Mouse (Mus musculus) liver, embryonic 16.5 days (tissue): ENCODE data around the gene Dmac2. TPM values are rescaled to one million over a fixed set of nuclear protein-coding genes. Genes with fewer than 3 reads are reported as not detected.

Source experiments
- ATAC-seq: fragments of 200-750 bp; cut with Nextera tagmentation; 2 replicates; pipeline ENCODE4 v1.8.0; 2017; ENCODE audit warnings: low read depth, mild to moderate bottlenecking, moderate number of reproducible peaks, moderate library complexity
- H3K27ac ChIP-seq: fragments of 300-500 bp; sonication (generic); 2 replicates; pipeline ENCODE4 v1.5.1; 2014; ENCODE audit warnings: mild to moderate bottlenecking, low read length
- H3K27me3 ChIP-seq: fragments of 300-500 bp; sonication (generic); 2 replicates; pipeline ENCODE4 v1.6.1; 2014; ENCODE audit warnings: low read depth, low read length, mixed read lengths; ENCODE audit not compliant: control insufficient read depth, insufficient read depth
- H3K36me3 ChIP-seq: fragments of 300-500 bp; sonication (generic); 2 replicates; pipeline ENCODE4 v1.6.1; 2014; ENCODE audit warnings: mild to moderate bottlenecking; ENCODE audit not compliant: control insufficient read depth, insufficient read depth
- H3K4me1 ChIP-seq: fragments of 300-500 bp; sonication (generic); 2 replicates; pipeline ENCODE4 v1.6.1; 2014; ENCODE audit warnings: low read depth, low read length, mixed read lengths; ENCODE audit not compliant: control insufficient read depth
- H3K4me2 ChIP-seq: fragments of 300-500 bp; sonication (generic); 2 replicates; pipeline ENCODE4 v1.6.1; 2014; ENCODE audit warnings: low read depth, low read length, mixed read lengths
- H3K4me3 ChIP-seq: fragments of 300-500 bp; sonication (generic); 2 replicates; pipeline ENCODE4 v1.5.1; 2014; ENCODE audit warnings: low read depth, mild to moderate bottlenecking, low read length
- H3K9ac ChIP-seq: fragments of 300-500 bp; sonication (generic); 2 replicates; pipeline ENCODE4 v1.6.1; 2014; ENCODE audit warnings: low read depth, low read length
- H3K9me3 ChIP-seq: fragments of 300-500 bp; sonication (generic); replicated peaks from 2 replicates; pipeline ENCODE4 v1.6.1; 2016; ENCODE audit warnings: low read length; ENCODE audit not compliant: control insufficient read depth
- WGBS: fragments of 180-500 bp; shearing (Covaris S2); extraction: QIAGEN DNeasy Blood & Tissue Kit; methylation state at CpG from one replicate; pipeline ENCODE4 v1.1.7; 2014; ENCODE audit not compliant: insufficient replicate concordance; 5-methylcytosine and 5-hydroxymethylcytosine counted together
- polyA plus RNA-seq: library from polyadenylated mRNA; unstranded; fragments of >200 nt; fragmentation: Nextera tagmentation; extraction: Ambion mirVana; gene quantifications from 2 replicates; pipeline ENCODE4 v1.2.1, GENCODE M21; 2015

Dmac2 gene
- polyA plus RNA-seq, 1 experiment from 2014 or later = 8.9 TPM

DNA sequence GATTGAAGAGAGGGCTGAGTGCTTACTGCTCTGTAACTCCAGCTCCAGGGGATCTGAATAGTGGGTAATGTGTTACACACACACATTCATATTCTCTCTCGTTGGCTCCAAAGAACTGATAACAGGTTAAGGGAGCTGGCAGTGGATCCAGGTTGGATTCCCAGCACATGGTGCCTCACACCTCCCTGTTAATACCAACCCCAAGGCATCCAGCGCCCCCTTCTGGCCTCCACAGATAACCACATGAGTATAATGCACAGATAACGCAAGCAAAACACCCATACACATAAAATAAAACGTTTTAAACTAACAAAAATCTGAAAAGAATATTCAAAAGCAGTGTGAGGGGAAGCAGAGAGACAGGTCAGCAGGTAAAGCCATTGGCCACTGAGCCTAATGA, 53.2 kb downstream of the Dmac2 start:
- H3K4me2 ChIP-seq = no peak overlapping the region

DNA sequence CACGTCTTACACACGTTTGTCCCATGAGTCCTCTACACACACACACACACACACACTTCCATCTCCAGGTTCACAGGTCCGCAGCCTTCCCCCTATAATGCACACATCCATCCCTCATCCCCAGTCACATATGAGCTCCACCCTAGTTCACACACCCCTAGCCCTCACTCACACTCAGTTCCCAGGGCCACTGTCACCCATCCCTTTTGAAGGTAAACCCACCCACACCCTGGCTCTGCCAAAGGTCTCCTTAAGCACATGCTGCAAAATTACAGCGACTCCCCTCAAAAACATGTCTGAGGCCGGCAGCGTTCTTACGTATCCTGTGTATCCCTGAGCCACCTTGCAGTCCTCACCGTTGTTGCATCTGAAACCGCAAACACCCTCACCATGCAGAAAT, 55.1 kb downstream of the Dmac2 start:
- H3K9ac ChIP-seq = no peak overlapping the region
- WGBS = 11% methylated on average over 9 of the region's 9 CpGs

More for the DNA sequence above, 53.2 kb downstream of the Dmac2 start:
- ATAC-seq = no peak
- H3K9ac ChIP-seq = no peak overlapping the region
- H3K36me3 ChIP-seq = no peaks in the 10 kb centered on the region; the same call in 1 of the 2 replicates
- no peak overlapping the region for H3K4me3 ChIP-seq
- peaks cover 22% of the 10 kb centered on the region for H3K27me3 ChIP-seq
- H3K4me1 ChIP-seq = peaks cover 9% of the 10 kb centered on the region
- 49% methylated on average over 4 of the region's 4 CpGs for WGBS
- no peak overlapping the region for H3K27ac ChIP-seq
- no peaks in the 10 kb centered on the region for H3K9me3 ChIP-seq

GRCm38 (mm10) chr7:25674719-25675300, 55.6 kb downstream of the Dmac2 start, which contains the start of gene Tmem91:
Gene Tmem91 (minus strand): TSS chr7:25675166.
- Histone ChIP-seq H3K4me2 (peak within 1 kb of the TSS; percentile 55), H3K27me3 (peaks cover 22% of the 10 kb centered on the region), H3K27ac (no peak within 1 kb of the TSS), H3K4me3 (peak within 1 kb of the TSS; percentile 43), H3K9me3 (no peaks in the 10 kb centered on the region), H3K9ac (no peak within 1 kb of the TSS), H3K4me1 (peaks cover 14% of the 10 kb centered on the region), H3K36me3 (no peaks in the 10 kb centered on the region)
- 1% methylated on average over 29 of the region's 29 CpGs for WGBS
- ATAC-seq = 0 out of 2 replicates have a peak, but pooled peaks have one; percentile 15

More for the DNA sequence above, 55.1 kb downstream of the Dmac2 start:
- peaks cover 11% of the 10 kb centered on the region for H3K4me1 ChIP-seq
- H3K27ac ChIP-seq = no peak overlapping the region
- ATAC-seq = no peak
- peaks cover 22% of the 10 kb centered on the region for H3K27me3 ChIP-seq
- H3K4me3 ChIP-seq = peak overlapping the region; percentile 43
- no peaks in the 10 kb centered on the region for H3K9me3 ChIP-seq
- H3K4me2 ChIP-seq = peak overlapping the region; percentile 55
- H3K36me3 ChIP-seq = no peaks in the 10 kb centered on the region

Other genes with a start within 250 kb of the Dmac2 start
- not detected in 2 replicates for gene Cnfn, start 249.7 kb upstream of the Dmac2 start, polyA plus RNA-seq
- gene Lipe, start 220.7 kb upstream of the Dmac2 start, polyA plus RNA-seq = 3.4 and 3.8 TPM in 2 replicates
- gene Cxcl17, start 206.5 kb upstream of the Dmac2 start, polyA plus RNA-seq = 0.15 TPM in 1 of 2 replicates, not detected in the other
- 15.0 and 19.6 TPM in 2 replicates for gene Ceacam1, start 141.8 kb upstream of the Dmac2 start, polyA plus RNA-seq
- not detected in 2 replicates for gene Ceacam2, start 79.6 kb upstream of the Dmac2 start, polyA plus RNA-seq
- gene Erich4, start 3.5 kb upstream of the Dmac2 start, polyA plus RNA-seq = 0.63 and 0.65 TPM in 2 replicates
- gene B3gnt8, start 7.2 kb downstream of the Dmac2 start, polyA plus RNA-seq = 2.9 and 3.1 TPM in 2 replicates
- 36.7 and 43.1 TPM in 2 replicates for gene Bckdha, start 39.6 kb downstream of the Dmac2 start, polyA plus RNA-seq
- gene Exosc5, start 39.8 kb downstream of the Dmac2 start, polyA plus RNA-seq = 39.1 and 40.7 TPM in 2 replicates
- gene Tmem91, start 55.8 kb downstream of the Dmac2 start, polyA plus RNA-seq = 0.78 and 1.3 TPM in 2 replicates
- 20.1 and 21.0 TPM in 2 replicates for gene B9d2, start 61.4 kb downstream of the Dmac2 start, polyA plus RNA-seq
- gene Tgfb1, start 67.6 kb downstream of the Dmac2 start, polyA plus RNA-seq = 3.1 and 4.1 TPM in 2 replicates
- 8.5 and 11.9 TPM in 2 replicates for gene Ccdc97, start 99.7 kb downstream of the Dmac2 start, polyA plus RNA-seq
- gene Hnrnpul1, start 135.3 kb downstream of the Dmac2 start, polyA plus RNA-seq = 24.8 and 24.9 TPM in 2 replicates
- gene Axl, start 169.3 kb downstream of the Dmac2 start, polyA plus RNA-seq = 20.2 and 24.9 TPM in 2 replicates
- 0.42 and 0.80 TPM in 2 replicates for gene Cyp2s1, start 197.5 kb downstream of the Dmac2 start, polyA plus RNA-seq